Mouse (Mus musculus) bone marrow macrophage, adult 2 months (primary cell): ENCODE measurements around the gene Rtl6.

Experiments
- CTCF ChIP-seq: IDR thresholded peaks from 2 replicates; pipeline ENCODE4 v1.5.1; 2012; ENCODE audit warnings: low read depth, mild to moderate bottlenecking, low read length, moderate library complexity
- POLR2A ChIP-seq: IDR thresholded peaks from 2 replicates; pipeline ENCODE4 v1.6.1; 2012; ENCODE audit warnings: mild to moderate bottlenecking, low read depth, low read length, borderline replicate concordance

GRCm38 (mm10) chr15:84521486-84521885 lies 36.1 kb downstream of the Rtl6 start:
- TF ChIP-seq POLR2A (no peak), CTCF (no peak)
